Mouse (Mus musculus) kidney, adult 2 months (tissue): ENCODE data around the gene Tmem243.

Experiments used
- CTCF ChIP-seq: fragments of 200-500 bp; conservative IDR thresholded peaks from 2 replicates; pipeline ENCODE4 v1.5.1; 2011; ENCODE audit warnings: low read depth, mild to moderate bottlenecking, control low read depth, low read length, moderate library complexity, mixed read lengths; ENCODE audit not compliant: insufficient read depth, insufficient read length
- POLR2A ChIP-seq: fragments of 200-500 bp; IDR thresholded peaks from one replicate; pipeline ENCODE4 v1.6.1; 2011; ENCODE audit warnings: low read depth, low read length, control low read depth

DNA sequence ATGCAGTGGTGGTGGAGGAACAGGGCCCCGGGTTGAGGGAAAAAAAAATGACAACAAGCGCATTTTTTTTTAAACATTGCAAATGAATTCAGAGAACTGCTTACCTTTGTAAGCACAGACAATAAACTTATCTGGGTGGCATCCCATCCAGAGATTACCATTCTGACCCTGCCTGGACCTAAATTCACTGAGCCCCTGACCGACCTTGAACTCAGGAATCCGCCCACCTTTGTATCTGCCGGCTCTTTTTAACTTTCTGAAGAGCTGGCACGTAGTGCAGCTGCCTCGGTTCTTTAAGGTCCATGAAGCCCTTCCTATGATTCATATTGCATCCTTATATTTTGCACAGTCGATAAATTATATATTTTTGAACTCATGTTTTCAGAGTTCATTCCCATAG lies 65.9 kb downstream of the Tmem243 start:
- TF ChIP-seq CTCF: no peak
- no peak for TF ChIP-seq POLR2A
